Mouse (Mus musculus): ENCODE measurements around the gene Chia1.
"Not testable (repeated sequence)": the region's sequence is repeated elsewhere in the genome, so short reads cannot be mapped to it uniquely, and the experiment has no call there.

The Chia1 gene

GRCm38 (mm10) chr3:106112929-106113328, at the start of gene Chia1:
Gene Chia1, plus strand, starts transcription at chr3:106113229.
- DNase-seq = no peak

- not testable (repeated sequence) for DNase-seq
Observed at GRCm38 (mm10) chr3:106067707-106068106, 45.3 kb upstream of the Chia1 start.

- DNase-seq = no peak
Observed at GRCm38 (mm10) chr3:106070994-106071393, 42.0 kb upstream of the Chia1 start.

- DNase-seq = no peak
Observed at GRCm38 (mm10) chr3:106074824-106075223, 38.2 kb upstream of the Chia1 start.

- DNase-seq = no peak
Observed at GRCm38 (mm10) chr3:106126999-106127398, 14.0 kb downstream of the Chia1 start.

GRCm38 (mm10) chr3:106128807-106129493, 15.9 kb downstream of the Chia1 start:
- no peak for DNase-seq

- no peak for DNase-seq
Observed at GRCm38 (mm10) chr3:106131690-106132089, 18.7 kb downstream of the Chia1 start.

- no peak for DNase-seq
Observed at GRCm38 (mm10) chr3:106144081-106144480, 31.1 kb downstream of the Chia1 start.

- no peak for DNase-seq
Observed at GRCm38 (mm10) chr3:106154413-106154812, 41.4 kb downstream of the Chia1 start.

GRCm38 (mm10) chr3:106167464-106167863, 54.4 kb downstream of the Chia1 start, which contains the start of gene Chil3:
Gene Chil3, minus strand, starts transcription at chr3:106167564.
- no peak for DNase-seq

- no peak for DNase-seq
Observed at GRCm38 (mm10) chr3:106170522-106171053, 57.6 kb downstream of the Chia1 start.

- DNase-seq = no peak
Observed at GRCm38 (mm10) chr3:106171135-106171731, 58.2 kb downstream of the Chia1 start.

GRCm38 (mm10) chr3:106172506-106172905, 59.5 kb downstream of the Chia1 start:
- not testable (repeated sequence) for DNase-seq

- not testable (repeated sequence) for DNase-seq
Observed at GRCm38 (mm10) chr3:106174971-106175370, 61.9 kb downstream of the Chia1 start.

- DNase-seq = no peak
Observed at GRCm38 (mm10) chr3:106177509-106178189, 64.6 kb downstream of the Chia1 start.
